Mouse (Mus musculus) MEL (cell line): ENCODE measurements around the gene Celsr1. TPM values are rescaled to one million over a fixed set of nuclear protein-coding genes. Genes with fewer than 3 reads are reported as not detected.
A peak's percentile ranks its signal among the peaks of the same experiment; 100 is the strongest.
"Not testable (repeated sequence)": the region's sequence is repeated elsewhere in the genome, so short reads cannot be mapped to it uniquely, and the experiment has no call there.

Experiments used
- DNase-seq: peaks from one replicate; pipeline ENCODE4 v3.0.0; 2011; ENCODE audit warnings: low read depth, low spot score
- H3K27ac ChIP-seq: 2 replicates; pipeline ENCODE4 v1.5.1; 2012; ENCODE audit warnings: low read depth, mild to moderate bottlenecking, control low read depth, low read length, moderate library complexity; ENCODE audit not compliant: control insufficient read depth
- H3K27me3 ChIP-seq, 2 experiments: fragments of 150-350 bp in 1 of 2; sonication (generic) in 1 of 2; 2 replicates each; pipeline ENCODE4 v1.6.1; 2012; ENCODE audit warnings: low read length in 2 of 2, mild to moderate bottlenecking in 2 of 2, improper control_type of control experiment in 1 of 2, moderate library complexity in 1 of 2; ENCODE audit not compliant: insufficient read depth in 2 of 2, control insufficient read depth in 1 of 2
- H3K36me3 ChIP-seq, 2 experiments: 2 replicates each; pipeline ENCODE4 v1.6.1; 2012 to 2014; ENCODE audit warnings: low read length in 2 of 2, improper control_type of control experiment in 1 of 2, inconsistent platforms in 1 of 2, mild to moderate bottlenecking in 1 of 2; ENCODE audit not compliant: insufficient read depth in 2 of 2, control insufficient read depth in 1 of 2
- H3K4me1 ChIP-seq, 2 experiments: fragments of 150-350 bp in 1 of 2; sonication (generic) in 1 of 2; 2 replicates each; pipeline ENCODE4 v1.6.1; 2012; ENCODE audit warnings: low read length in 2 of 2, improper control_type of control experiment in 1 of 2, mild to moderate bottlenecking in 1 of 2; ENCODE audit not compliant: insufficient read depth in 2 of 2, control insufficient read depth in 1 of 2
- H3K4me3 ChIP-seq, 2 experiments: fragments of 150-350 bp in 1 of 2; sonication (generic) in 1 of 2; 2 replicates each; pipeline ENCODE4 v1.5.1; 2012; ENCODE audit warnings: low read depth in 2 of 2, low read length in 2 of 2, mild to moderate bottlenecking in 2 of 2, moderate library complexity in 2 of 2, control low read depth in 1 of 2, improper control_type of control experiment in 1 of 2; ENCODE audit not compliant: control insufficient read depth in 1 of 2, insufficient read depth in 1 of 2
- H3K79me2 ChIP-seq: 2 replicates; pipeline ENCODE4 v1.6.1; 2012; ENCODE audit warnings: mild to moderate bottlenecking, low read length, moderate library complexity; ENCODE audit not compliant: control insufficient read depth, poor library complexity, insufficient read depth
- H3K9ac ChIP-seq: 2 replicates; pipeline ENCODE4 v1.6.1; 2012; ENCODE audit warnings: low read depth, mild to moderate bottlenecking, control low read depth, low read length, moderate library complexity; ENCODE audit not compliant: control insufficient read depth, poor library complexity, severe bottlenecking
- H3K9me3 ChIP-seq: fragments of 150-350 bp; sonication (generic); replicated peaks from 2 replicates; pipeline ENCODE4 v1.6.1; 2012; ENCODE audit warnings: mild to moderate bottlenecking, low read length, improper control_type of control experiment, moderate library complexity; ENCODE audit not compliant: insufficient read depth
- CTCF ChIP-seq, 3 experiments: IDR thresholded peaks in 2 of 3; conservative IDR thresholded peaks in 1 of 3; 2 replicates each; pipeline ENCODE4 v1.5.1; 2011 to 2012; ENCODE audit warnings: low read length in 3 of 3, low read depth in 2 of 3, mild to moderate bottlenecking in 2 of 3, improper control_type of control experiment in 1 of 3, inconsistent platforms in 1 of 3, mixed read lengths in 1 of 3, moderate library complexity in 1 of 3; ENCODE audit not compliant: control insufficient read depth in 1 of 3, insufficient read depth in 1 of 3, poor library complexity in 1 of 3, severe bottlenecking in 1 of 3
- ELF1 ChIP-seq: IDR thresholded peaks from 2 replicates; pipeline ENCODE4 v1.6.1; 2014; ENCODE audit warnings: low read depth, mild to moderate bottlenecking, inconsistent platforms, low read length, improper control_type of control experiment, moderate library complexity
- JUND ChIP-seq: IDR thresholded peaks from 2 replicates; pipeline ENCODE4 v1.6.1; 2011; ENCODE audit warnings: low read depth, mild to moderate bottlenecking, improper control_type of control experiment, low read length
- MAX ChIP-seq: IDR thresholded peaks from 2 replicates; pipeline ENCODE4 v1.6.1; 2011; ENCODE audit warnings: low read length, improper control_type of control experiment
- MAZ ChIP-seq: IDR thresholded peaks from 2 replicates; pipeline ENCODE4 v1.6.1; 2012; ENCODE audit warnings: low read depth, mild to moderate bottlenecking, inconsistent platforms, low read length, improper control_type of control experiment
- MEF2A ChIP-seq: IDR thresholded peaks from 2 replicates; pipeline ENCODE4 v1.6.1; 2014; ENCODE audit warnings: low read depth, mild to moderate bottlenecking, inconsistent platforms, low read length, improper control_type of control experiment; ENCODE audit not compliant: poor library complexity, insufficient replicate concordance, severe bottlenecking; ENCODE audit errors: extremely low read depth
- MYB ChIP-seq: IDR thresholded peaks from 2 replicates; pipeline ENCODE4 v1.6.1; 2011; ENCODE audit warnings: mild to moderate bottlenecking, low read depth, low read length, improper control_type of control experiment
- MYC ChIP-seq: IDR thresholded peaks from 2 replicates; pipeline ENCODE4 v1.6.1; 2011; ENCODE audit warnings: low read depth, mild to moderate bottlenecking, low read length, improper control_type of control experiment, moderate library complexity
- POLR2A ChIP-seq, 2 experiments: IDR thresholded peaks; 2 replicates each; pipeline ENCODE4 v1.6.1; 2011 to 2012; ENCODE audit warnings: low read length in 2 of 2, mild to moderate bottlenecking in 2 of 2, control low read depth in 1 of 2, improper control_type of control experiment in 1 of 2, low read depth in 1 of 2, moderate library complexity in 1 of 2; ENCODE audit not compliant: control insufficient read depth in 1 of 2, insufficient read depth in 1 of 2, poor library complexity in 1 of 2
- POLR2AphosphoS5 ChIP-seq: IDR thresholded peaks from 2 replicates; pipeline ENCODE4 v1.6.1; 2012; ENCODE audit warnings: low read depth, borderline replicate concordance, mild to moderate bottlenecking, inconsistent platforms, low read length, moderate library complexity, mixed read lengths
- RAD21 ChIP-seq: IDR thresholded peaks from 2 replicates; pipeline ENCODE4 v1.6.1; 2011; ENCODE audit warnings: mild to moderate bottlenecking, low read depth, low read length, improper control_type of control experiment
- SMC3 ChIP-seq: IDR thresholded peaks from 2 replicates; pipeline ENCODE4 v1.6.1; 2011; ENCODE audit warnings: low read depth, low read length, improper control_type of control experiment
- TBP ChIP-seq: IDR thresholded peaks from 2 replicates; pipeline ENCODE4 v1.8.0; 2011; ENCODE audit warnings: low read depth, low read length, improper control_type of control experiment
- TCF12 ChIP-seq: IDR thresholded peaks from 2 replicates; pipeline ENCODE4 v1.6.1; 2014; ENCODE audit warnings: low read depth, mild to moderate bottlenecking, inconsistent platforms, low read length, improper control_type of control experiment, moderate library complexity
- UBTF ChIP-seq: IDR thresholded peaks from 2 replicates; pipeline ENCODE4 v1.6.1; 2012; ENCODE audit warnings: low read depth, mild to moderate bottlenecking, inconsistent platforms, low read length, improper control_type of control experiment, moderate library complexity, borderline replicate concordance; ENCODE audit not compliant: insufficient read depth
- USF1 ChIP-seq: IDR thresholded peaks from 2 replicates; pipeline ENCODE4 v1.6.1; 2014; ENCODE audit warnings: low read depth, mild to moderate bottlenecking, inconsistent platforms, low read length, improper control_type of control experiment, moderate library complexity
- ZC3H11A ChIP-seq: IDR thresholded peaks from 2 replicates; pipeline ENCODE4 v1.6.1; 2012; ENCODE audit warnings: low read depth, mild to moderate bottlenecking, inconsistent platforms, low read length, improper control_type of control experiment
- ZMIZ1 ChIP-seq: IDR thresholded peaks from 2 replicates; pipeline ENCODE4 v1.6.1; 2012; ENCODE audit warnings: low read depth, mild to moderate bottlenecking, inconsistent platforms, low read length, improper control_type of control experiment, moderate library complexity
- ZNF384 ChIP-seq: IDR thresholded peaks from 2 replicates; pipeline ENCODE4 v1.6.1; 2012; ENCODE audit warnings: low read depth, mild to moderate bottlenecking, inconsistent platforms, low read length, improper control_type of control experiment
- polyA plus RNA-seq, 2 experiments: library from polyadenylated mRNA; stranded (reverse) in 1 of 2; unstranded in 1 of 2; fragments of >175 nt in 1 of 2; fragments of >200 nt in 1 of 2; gene quantifications; 2 replicates each; pipeline versions ENCODE4 v1.2.1 to v1.2.4; 2012; ENCODE audit warnings: low replicate concordance in 2 of 2, low read depth in 1 of 2; ENCODE audit not compliant: insufficient read length in 2 of 2, insufficient read depth in 1 of 2, missing spikeins in 1 of 2
- total RNA-seq: library from RNA; depleted of rRNA; stranded (reverse); fragments of 300-350 nt; gene quantifications from 2 replicates; pipeline ENCODE4 v1.2.3, GENCODE M21; 2012

Gene Celsr1
- total and polyA plus RNA-seq, 3 experiments = 0.12 to 0.42 TPM; not detected in 1

GRCm38 (mm10) chr15:85878848-85879497 is 154.6 kb downstream of the Celsr1 start, which contains the start of gene Trmu (continued):
- peak; percentile 61; the same call in 1 of the 2 replicates for TF ChIP-seq POLR2AphosphoS5
- TF ChIP-seq ZC3H11A = peak; percentile 45; the same call in 1 of the 2 replicates
- TF ChIP-seq MEF2A = no peak
- TF ChIP-seq MYC = peak; percentile 41; the same call in 1 of the 2 replicates
- TF ChIP-seq MAZ = peak; percentile 96
- peak; percentile 87 for TF ChIP-seq ZMIZ1
- TF ChIP-seq USF1 = peak; percentile 33; the same call in 1 of the 2 replicates
- TF ChIP-seq MAX = peak; percentile 74
- TF ChIP-seq, all 39 proteins: peak for 26

- Histone ChIP-seq H3K4me1 (peaks cover 0 to 10% of the 10 kb centered on the region in 2 experiments; a peak in 3 of 4 replicates), H3K36me3 (peaks cover 2 to 10% of the 10 kb centered on the region in 2 experiments; a peak in 3 of 4 replicates), H3K27ac (no peak overlapping the region), H3K4me3 (no peak overlapping the region), H3K9me3 (no peaks in the 10 kb centered on the region), H3K79me2 (peaks cover 7% of the 10 kb centered on the region), H3K9ac (no peak overlapping the region), H3K27me3 (no peaks in the 10 kb centered on the region)
- DNase-seq = no peak
- TF ChIP-seq MYB = no peak
- TF ChIP-seq POLR2A (IDR thresholded peaks at IDR 0.05; ENCODE audit: control insufficient read depth in 1 of 2, insufficient read depth in 1 of 2, low read depth in 1 of 2, low read length in 2 of 2, poor library complexity in 1 of 2) = no peak
- TF ChIP-seq MAX = no peak
- TF ChIP-seq ZNF384 = no peak
- TF ChIP-seq JUND = no peak
- TF ChIP-seq CTCF (IDR thresholded peaks at IDR 0.05 in 2 of 3, conservative IDR thresholded peaks at IDR 0.05 in 1 of 3; ENCODE audit: control insufficient read depth in 1 of 3, insufficient read depth in 1 of 3, low read depth in 2 of 3, low read length in 3 of 3, poor library complexity in 1 of 3, severe bottlenecking in 1 of 3) = no peak
- no peak for TF ChIP-seq UBTF
- TF ChIP-seq TBP = no peak
- no peak for TF ChIP-seq ELF1
- no peak for TF ChIP-seq ZC3H11A
- TF ChIP-seq TCF12 = no peak
- no peak for TF ChIP-seq USF1
Observed at GRCm38 (mm10) chr15:85877336-85877735, 156.2 kb downstream of the Celsr1 start.

- Histone ChIP-seq H3K27ac (no peak overlapping the region), H3K9ac (no peak overlapping the region), H3K79me2 (no peaks in the 10 kb centered on the region), H3K9me3 (no peaks in the 10 kb centered on the region), H3K4me3 (no peak overlapping the region), H3K4me1 (no peaks in the 10 kb centered on the region), H3K27me3 (no peaks in the 10 kb centered on the region), H3K36me3 (peaks cover 0 to 6% of the 10 kb centered on the region in 2 experiments; a peak in 2 of 4 replicates)
- peak; percentile 78 for DNase-seq
- TF ChIP-seq RAD21 (peak; percentile 66), CTCF (IDR thresholded peaks at IDR 0.05 in 2 of 3, conservative IDR thresholded peaks at IDR 0.05 in 1 of 3; ENCODE audit: control insufficient read depth in 1 of 3, insufficient read depth in 1 of 3, low read depth in 2 of 3, low read length in 3 of 3, poor library complexity in 1 of 3, severe bottlenecking in 1 of 3) (peak; percentile 86 to 96 (median 86)), ZMIZ1 (no peak), SMC3 (peak; percentile 74), ZC3H11A (peak; percentile 43; the same call in 1 of the 2 replicates)
Observed at GRCm38 (mm10) chr15:85867696-85868095, 165.9 kb downstream of the Celsr1 start.

DNA sequence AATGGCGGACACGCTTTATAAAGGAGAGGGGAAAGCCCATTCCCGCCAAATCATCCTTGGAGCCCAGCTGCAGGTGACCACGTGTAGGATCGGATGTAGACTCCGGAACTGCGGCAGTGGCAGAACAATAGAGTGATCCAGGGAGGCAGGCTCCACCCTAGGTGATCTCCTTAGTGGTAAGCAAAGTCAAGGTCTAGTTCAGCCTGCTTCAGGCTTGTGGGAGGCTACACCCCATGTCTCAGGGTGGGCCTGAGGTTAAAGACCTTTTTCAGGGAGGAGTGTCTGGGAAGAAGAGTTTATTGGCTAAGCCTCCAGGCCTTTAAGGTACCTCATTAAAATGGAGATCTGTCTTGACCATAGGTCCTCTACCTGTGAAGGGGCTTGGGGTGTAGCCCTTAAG is 167.7 kb downstream of the Celsr1 start:
- not testable (repeated sequence) for H3K27ac ChIP-seq, H3K4me3 ChIP-seq, H3K9ac ChIP-seq, DNase-seq, H3K27me3 ChIP-seq, H3K79me2 ChIP-seq, H3K4me1 ChIP-seq, H3K9me3 ChIP-seq
- H3K36me3 ChIP-seq = peaks cover 0 to 10% of the 10 kb centered on the region in 2 experiments; a peak in 2 of 4 replicates
